Mouse (Mus musculus) kidney, embryonic 16.5 days (tissue): ENCODE results near the gene Recql5. TPM values are rescaled to one million over a fixed set of nuclear protein-coding genes. Genes with fewer than 3 reads are reported as not detected.

Experiments
- ATAC-seq: fragments of 200-750 bp; cut with Nextera tagmentation; 2 replicates; pipeline ENCODE4 v1.8.0; 2017; ENCODE audit warnings: moderate TSS enrichment; ENCODE audit not compliant: low FRiP score, low TSS enrichment
- H3K27ac ChIP-seq: fragments of 300-500 bp; sonication (generic); 2 replicates; pipeline ENCODE4 v1.5.1; 2014; ENCODE audit warnings: low read length
- H3K27me3 ChIP-seq: fragments of 300-500 bp; sonication (generic); 2 replicates; pipeline ENCODE4 v1.6.1; 2014; ENCODE audit warnings: low read length, control low read depth, mixed read lengths; ENCODE audit not compliant: insufficient read depth
- H3K36me3 ChIP-seq: fragments of 300-500 bp; sonication (generic); 2 replicates; pipeline ENCODE4 v1.6.1; 2014; ENCODE audit warnings: low read length, control low read depth, mixed read lengths; ENCODE audit not compliant: insufficient read depth
- H3K4me1 ChIP-seq: fragments of 300-500 bp; sonication (generic); 2 replicates; pipeline ENCODE4 v1.6.1; 2014; ENCODE audit warnings: low read length, control low read depth, mixed read lengths; ENCODE audit not compliant: insufficient read depth
- H3K4me2 ChIP-seq: fragments of 300-500 bp; sonication (generic); replicated peaks from 2 replicates; pipeline ENCODE4 v1.6.1; 2014; ENCODE audit warnings: low read depth, low read length
- H3K4me3 ChIP-seq: fragments of 300-500 bp; sonication (generic); 2 replicates; pipeline ENCODE4 v1.5.1; 2014; ENCODE audit warnings: mild to moderate bottlenecking, low read length
- H3K9ac ChIP-seq: fragments of 300-500 bp; sonication (generic); replicated peaks from 2 replicates; pipeline ENCODE4 v1.6.1; 2014; ENCODE audit warnings: low read length
- H3K9me3 ChIP-seq: fragments of 300-500 bp; sonication (generic); 2 replicates; pipeline ENCODE4 v1.6.1; 2016; ENCODE audit warnings: low read length, control low read depth
- WGBS: fragments of 180-500 bp; shearing (Covaris S2); extraction: QIAGEN DNeasy Blood & Tissue Kit; methylation state at CpG from one replicate; pipeline ENCODE4 v1.1.7; 2014; 5-methylcytosine and 5-hydroxymethylcytosine counted together
- polyA plus RNA-seq: library from polyadenylated mRNA; unstranded; fragments of >200 nt; fragmentation: Nextera tagmentation; extraction: Ambion mirVana; gene quantifications from 2 replicates; pipeline ENCODE4 v1.2.1, GENCODE M21; 2015

Recql5 gene
- polyA plus RNA-seq, 1 experiment from 2014 or later, result 25.3 TPM

- Histone ChIP-seq H3K4me1 (peaks cover 10% of the 10 kb centered on the region), H3K36me3 (peaks cover 33% of the 10 kb centered on the region), H3K9ac (no peak overlapping the region), H3K27ac (no peak overlapping the region), H3K27me3 (peaks cover 29% of the 10 kb centered on the region), H3K4me2 (no peak overlapping the region), H3K4me3 (no peak overlapping the region), H3K9me3 (no peaks in the 10 kb centered on the region)
- ATAC-seq, result no peak
- WGBS, result 86% methylated on average over 6 of the region's 6 CpGs
These were observed 78.6 kb downstream of the Recql5 start for GRCm38 (mm10) chr11:115854674-115855073.

GRCm38 (mm10) chr11:115845819-115846218 lies 87.5 kb downstream of the Recql5 start:
- no peak for ATAC-seq
- H3K4me1 ChIP-seq, result peaks cover 42% of the 10 kb centered on the region
- H3K27ac ChIP-seq, result no peak overlapping the region
- peaks cover 8% of the 10 kb centered on the region; the same call in 1 of the 2 replicates for H3K9me3 ChIP-seq
- peaks cover 49% of the 10 kb centered on the region for H3K36me3 ChIP-seq
- no peak overlapping the region for H3K4me3 ChIP-seq
- no peak overlapping the region for H3K4me2 ChIP-seq
- H3K9ac ChIP-seq, result no peak overlapping the region
- no peaks in the 10 kb centered on the region for H3K27me3 ChIP-seq
- 98% methylated on average over 2 of the region's 2 CpGs for WGBS

- Histone ChIP-seq H3K36me3 (peaks cover 34% of the 10 kb centered on the region), H3K27ac (peak overlapping the region; percentile 86), H3K9ac (peak overlapping the region; percentile 45; the same call in 1 of the 2 replicates), H3K4me1 (peaks cover 50% of the 10 kb centered on the region), H3K4me2 (peak overlapping the region; percentile 21), H3K27me3 (no peaks in the 10 kb centered on the region), H3K9me3 (peaks cover 8% of the 10 kb centered on the region; the same call in 1 of the 2 replicates), H3K4me3 (no peak overlapping the region)
- 40% methylated on average over 8 of the region's 8 CpGs for WGBS
- ATAC-seq, result peak; percentile 73
These were observed 89.0 kb downstream of the Recql5 start for GRCm38 (mm10) chr11:115844240-115844639.

- Histone ChIP-seq H3K27me3 (no peaks in the 10 kb centered on the region), H3K9ac (no peak overlapping the region), H3K4me2 (peak overlapping the region; percentile 21), H3K9me3 (peaks cover 8% of the 10 kb centered on the region; the same call in 1 of the 2 replicates), H3K4me1 (peaks cover 54% of the 10 kb centered on the region), H3K36me3 (peaks cover 34% of the 10 kb centered on the region), H3K4me3 (no peak overlapping the region), H3K27ac (peak overlapping the region; percentile 86)
- 77% methylated on average over 5 of the region's 5 CpGs for WGBS
- ATAC-seq, result peak; percentile 88
These were observed 89.4 kb downstream of the Recql5 start for GRCm38 (mm10) chr11:115843891-115844239.

GRCm38 (mm10) chr11:115843141-115843890 lies 90.0 kb downstream of the Recql5 start:
- no peak overlapping the region for H3K9ac ChIP-seq
- peaks cover 59% of the 10 kb centered on the region for H3K4me1 ChIP-seq
- peaks cover 8% of the 10 kb centered on the region; the same call in 1 of the 2 replicates for H3K9me3 ChIP-seq
- 0 out of 2 replicates have a peak, but pooled peaks have one; percentile 7 for ATAC-seq
- H3K27ac ChIP-seq, result peak overlapping the region; percentile 86
- no peaks in the 10 kb centered on the region for H3K27me3 ChIP-seq
- no peak overlapping the region for H3K4me3 ChIP-seq
- H3K4me2 ChIP-seq, result peak overlapping the region; percentile 21; the same call in 1 of the 2 replicates
- peaks cover 33% of the 10 kb centered on the region for H3K36me3 ChIP-seq
- WGBS, result 80% methylated on average over 11 of the region's 14 CpGs

Other genes with a start within 250 kb of the Recql5 start
- gene Grb2, start 224.9 kb downstream of the Recql5 start, polyA plus RNA-seq, result 86.5 and 87.0 TPM in 2 replicates
- 33.4 and 34.5 TPM in 2 replicates for gene Tmem94, start 168.0 kb downstream of the Recql5 start, polyA plus RNA-seq
- gene Caskin2, start 119.8 kb downstream of the Recql5 start, polyA plus RNA-seq, result 21.5 and 23.6 TPM in 2 replicates
- gene Tsen54, start 118.8 kb downstream of the Recql5 start, polyA plus RNA-seq, result 48.1 and 50.2 TPM in 2 replicates
- 58.3 and 64.5 TPM in 2 replicates for gene Llgl2, start 109.4 kb downstream of the Recql5 start, polyA plus RNA-seq
- 12.6 and 14.2 TPM in 2 replicates for gene Myo15b, start 75.1 kb downstream of the Recql5 start, polyA plus RNA-seq
- gene Smim5, start 33.5 kb downstream of the Recql5 start, polyA plus RNA-seq, result 4.7 and 5.0 TPM in 2 replicates
- 11.8 and 12.8 TPM in 2 replicates for gene Smim6, start 21.5 kb downstream of the Recql5 start, polyA plus RNA-seq
- 35.9 and 38.9 TPM in 2 replicates for gene Sap30bp, start 195 bp downstream of the Recql5 start, polyA plus RNA-seq
- 2.5 and 3.4 TPM in 2 replicates for gene Itgb4, start 41.2 kb upstream of the Recql5 start, polyA plus RNA-seq
- gene Galk1, start 79.2 kb upstream of the Recql5 start, polyA plus RNA-seq, result 222 and 240 TPM in 2 replicates
- gene H3f3b, start 94.5 kb upstream of the Recql5 start, polyA plus RNA-seq, result 1,676 and 1,744 TPM in 2 replicates
- 41.2 and 46.6 TPM in 2 replicates for gene Unk, start 96.8 kb upstream of the Recql5 start, polyA plus RNA-seq
- gene Unc13d, start 144.5 kb upstream of the Recql5 start, polyA plus RNA-seq, result 1.00 and 1.4 TPM in 2 replicates
- 99.4 and 123 TPM in 2 replicates for gene Wbp2, start 153.5 kb upstream of the Recql5 start, polyA plus RNA-seq
- 23.9 and 31.2 TPM in 2 replicates for gene Trim47, start 193.7 kb upstream of the Recql5 start, polyA plus RNA-seq
- gene Trim65, start 197.7 kb upstream of the Recql5 start, polyA plus RNA-seq, result 4.9 and 6.3 TPM in 2 replicates
- 119 and 120 TPM in 2 replicates for gene Mrpl38, start 205.4 kb upstream of the Recql5 start, polyA plus RNA-seq
- gene Fbf1, start 234.7 kb upstream of the Recql5 start, polyA plus RNA-seq, result 38.7 and 45.6 TPM in 2 replicates